10 mouse cellular contexts compared by ENCODE assay signal in genomic region chr13:20301760-20302159, GRCm38 (mm10).
"Had no signal": no experiment of that assay in that cellular context is flagged by ENCODE, and none has a peak within 500 bp of the region (broad histone marks: within the 10 kb centered on the region; RNA-seq: fewer than 3 reads in every experiment).

No protein-coding gene starts in this region.

- DNase-seq: retina, postnatal 1 day; right cerebral cortex, postnatal 14 days; right cerebral cortex, postnatal 4 days; spleen, adult 18-20 months; thymus, adult 18-20 months; thymus, adult 2 months; thymus, postnatal 14 days; thymus, postnatal 25 days; thymus, postnatal 36 days; thymus, postnatal 4 days had no signal
